Mouse (Mus musculus) kidney, adult 2 months (tissue): ENCODE results near the gene Timp4. TPM values are rescaled to one million over a fixed set of nuclear protein-coding genes. Genes with fewer than 3 reads are reported as not detected.
A peak's percentile ranks its signal among the peaks of the same experiment; 100 is the strongest.

ENCODE experiments used
- DNase-seq: peaks from one replicate; pipeline ENCODE4 v3.0.0; 2021
- H3K27ac ChIP-seq: fragments of 200-500 bp; 2 replicates; pipeline ENCODE4 v1.5.1; 2012; ENCODE audit warnings: low read depth, low read length, control low read depth, inconsistent platforms; ENCODE audit not compliant: insufficient read depth
- H3K27me3 ChIP-seq: fragments of 200-500 bp; replicated peaks from 2 replicates; pipeline ENCODE4 v1.6.1; 2012; ENCODE audit warnings: mild to moderate bottlenecking, moderate library complexity, low read length, inconsistent platforms; ENCODE audit not compliant: control insufficient read depth, insufficient read depth
- H3K36me3 ChIP-seq: fragments of 200-500 bp; 2 replicates; pipeline ENCODE4 v1.6.1; 2012; ENCODE audit warnings: mild to moderate bottlenecking, moderate library complexity, low read length, inconsistent platforms; ENCODE audit not compliant: control insufficient read depth, insufficient read depth
- H3K4me1 ChIP-seq: fragments of 200-500 bp; 2 replicates; pipeline ENCODE4 v1.6.1; 2011; ENCODE audit warnings: low read length; ENCODE audit not compliant: control insufficient read depth, insufficient read depth
- H3K4me3 ChIP-seq: fragments of 200-500 bp; 2 replicates; pipeline ENCODE4 v1.5.1; 2011; ENCODE audit warnings: mild to moderate bottlenecking, low read depth, low read length, control low read depth; ENCODE audit not compliant: insufficient read depth
- CTCF ChIP-seq: fragments of 200-500 bp; conservative IDR thresholded peaks from 2 replicates; pipeline ENCODE4 v1.5.1; 2011; ENCODE audit warnings: low read depth, mild to moderate bottlenecking, control low read depth, low read length, moderate library complexity, mixed read lengths; ENCODE audit not compliant: insufficient read depth, insufficient read length
- POLR2A ChIP-seq: fragments of 200-500 bp; IDR thresholded peaks from one replicate; pipeline ENCODE4 v1.6.1; 2011; ENCODE audit warnings: low read depth, low read length, control low read depth
- WGBS: fragments of 180-500 bp; shearing (Covaris S2); methylation state at CpG from one replicate; pipeline ENCODE4 v1.1.7; 2018; 5-methylcytosine and 5-hydroxymethylcytosine counted together
- polyA plus RNA-seq: library from polyadenylated mRNA; depleted of rRNA; stranded (reverse); fragments of >200 nt; gene quantifications from 2 replicates; pipeline ENCODE4 v1.2.3, GENCODE M21; 2012

Timp4 gene
- polyA plus RNA-seq, 1 experiment = 1.2 TPM

DNA sequence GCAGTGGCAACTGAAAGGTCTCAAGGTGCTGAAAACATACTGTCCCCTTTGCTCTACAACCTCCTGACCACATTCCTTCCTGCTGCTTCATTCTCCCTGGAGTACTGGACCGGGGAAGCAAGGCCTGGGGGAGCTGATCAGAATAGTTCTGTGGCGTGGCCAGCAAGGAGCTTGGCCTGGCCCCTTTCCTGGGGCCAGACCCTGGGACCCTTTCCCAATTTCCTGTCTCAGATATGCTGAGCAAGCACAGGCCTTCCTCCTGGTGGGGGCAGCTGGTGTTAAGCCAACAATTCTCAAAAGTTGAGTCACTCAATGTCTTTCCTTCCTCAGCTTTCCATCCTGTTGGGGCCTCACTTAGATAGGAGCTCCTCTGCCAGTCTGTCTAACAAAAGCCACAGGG is 18.1 kb upstream of the Timp4 start:
- H3K27me3 ChIP-seq = no peaks in the 10 kb centered on the region
- H3K4me1 ChIP-seq = no peaks in the 10 kb centered on the region
- H3K27ac ChIP-seq = no peak overlapping the region
- H3K36me3 ChIP-seq = no peaks in the 10 kb centered on the region
- no peak for DNase-seq
- TF ChIP-seq POLR2A (no peak), CTCF (no peak)
- no peak overlapping the region for H3K4me3 ChIP-seq
- 69% methylated on average over 2 of the region's 2 CpGs for WGBS

DNA sequence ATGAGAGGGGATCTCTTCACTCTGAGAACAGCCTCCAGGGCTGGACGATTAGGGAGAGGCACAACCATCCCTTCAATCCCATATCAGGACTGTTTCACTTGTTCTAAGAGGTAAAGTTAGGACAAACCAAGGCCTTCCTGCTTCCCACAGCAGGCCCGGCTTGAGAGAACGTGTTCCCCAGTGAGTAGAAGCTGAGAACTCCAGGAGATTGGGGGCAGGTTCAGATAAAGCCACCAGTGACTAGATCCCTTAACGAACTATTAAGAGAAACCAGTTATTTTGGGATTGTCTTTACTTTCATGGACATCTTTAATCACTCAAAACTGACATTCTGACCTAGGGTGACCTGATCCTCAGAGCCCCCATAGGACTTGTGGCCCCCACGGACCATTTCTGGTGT is 17.6 kb upstream of the Timp4 start:
- 78% methylated on average over 5 of the region's 5 CpGs for WGBS

DNA sequence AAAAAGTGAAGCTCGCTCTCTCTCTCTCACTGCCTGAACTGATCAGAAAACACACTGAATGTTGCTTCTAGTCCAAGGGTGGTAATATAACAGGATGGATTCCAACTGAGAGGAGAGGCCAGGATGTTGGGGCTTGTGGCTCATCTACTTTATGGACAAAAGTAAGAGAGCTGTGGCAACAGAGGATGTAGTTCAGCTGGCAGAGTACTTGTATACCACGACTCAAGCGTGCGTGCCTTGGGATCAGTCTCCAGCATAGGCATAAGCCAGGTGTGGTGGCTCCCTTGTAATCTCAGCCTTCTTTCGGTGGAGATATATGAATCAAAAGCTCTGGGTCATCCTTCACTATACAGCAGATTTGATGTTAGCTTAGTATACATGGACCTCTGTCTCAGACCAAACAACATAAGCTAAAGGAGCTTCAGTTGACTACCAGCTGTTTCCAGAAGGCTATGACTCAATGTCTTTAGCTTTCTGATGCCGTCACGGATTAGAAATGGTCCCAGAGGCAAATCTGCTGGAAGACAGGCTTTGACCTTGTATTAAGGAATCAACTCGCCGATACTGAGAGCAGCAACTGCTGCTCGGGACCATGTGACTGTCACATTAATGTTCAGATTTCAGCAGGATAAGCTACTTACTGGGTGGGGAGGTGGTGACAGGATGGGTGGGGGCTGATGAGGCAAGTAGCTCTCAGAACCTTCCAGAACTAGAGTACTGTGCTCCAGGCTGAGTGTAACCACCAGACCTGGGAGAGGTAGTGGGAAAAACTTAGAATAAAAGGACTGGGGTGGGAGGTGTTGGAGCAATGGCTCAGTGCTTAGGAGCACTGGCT is 16.8 kb upstream of the Timp4 start:
- Histone ChIP-seq H3K36me3 (no peaks in the 10 kb centered on the region), H3K27me3 (no peaks in the 10 kb centered on the region), H3K4me3 (no peak overlapping the region), H3K27ac (no peak overlapping the region), H3K4me1 (no peaks in the 10 kb centered on the region)
- no peak for DNase-seq
- TF ChIP-seq POLR2A (no peak), CTCF (no peak)
- 86% methylated on average over 10 of the region's 10 CpGs for WGBS

More for the DNA sequence above, 17.6 kb upstream of the Timp4 start:
- TF ChIP-seq POLR2A = no peak
- TF ChIP-seq CTCF = no peak
- no peak for DNase-seq
- H3K36me3 ChIP-seq = no peaks in the 10 kb centered on the region
- H3K27me3 ChIP-seq = no peaks in the 10 kb centered on the region
- no peak overlapping the region for H3K27ac ChIP-seq
- H3K4me1 ChIP-seq = no peaks in the 10 kb centered on the region
- no peak overlapping the region for H3K4me3 ChIP-seq

DNA sequence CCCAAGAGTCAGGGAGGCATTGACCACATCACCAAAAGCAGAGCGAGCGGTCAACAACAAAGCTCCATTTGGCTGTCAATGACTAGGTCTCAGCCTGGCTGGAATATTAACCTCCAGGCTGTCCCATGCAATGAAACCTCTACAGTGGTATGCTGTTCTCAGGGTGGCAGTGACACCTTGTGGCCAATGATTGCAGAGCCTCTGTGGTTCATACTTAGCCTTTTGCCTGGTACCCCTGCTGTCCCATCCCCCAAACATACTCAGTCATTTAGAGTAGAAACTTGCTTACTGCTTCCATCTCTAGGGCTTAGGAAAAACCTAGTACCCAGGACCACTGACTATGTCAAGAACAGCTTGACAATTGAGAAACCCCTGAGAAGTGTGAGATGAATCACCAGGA is 15.9 kb upstream of the Timp4 start:
- TF ChIP-seq POLR2A = no peak
- peak; percentile 97; the same call in 1 of the 2 replicates for TF ChIP-seq CTCF
- WGBS = 37% methylated on average over 2 of the region's 2 CpGs
- no peaks in the 10 kb centered on the region for H3K27me3 ChIP-seq
- no peaks in the 10 kb centered on the region for H3K4me1 ChIP-seq
- H3K4me3 ChIP-seq = no peak overlapping the region
- peak; percentile 81 for DNase-seq
- no peaks in the 10 kb centered on the region for H3K36me3 ChIP-seq
- H3K27ac ChIP-seq = no peak overlapping the region

DNA sequence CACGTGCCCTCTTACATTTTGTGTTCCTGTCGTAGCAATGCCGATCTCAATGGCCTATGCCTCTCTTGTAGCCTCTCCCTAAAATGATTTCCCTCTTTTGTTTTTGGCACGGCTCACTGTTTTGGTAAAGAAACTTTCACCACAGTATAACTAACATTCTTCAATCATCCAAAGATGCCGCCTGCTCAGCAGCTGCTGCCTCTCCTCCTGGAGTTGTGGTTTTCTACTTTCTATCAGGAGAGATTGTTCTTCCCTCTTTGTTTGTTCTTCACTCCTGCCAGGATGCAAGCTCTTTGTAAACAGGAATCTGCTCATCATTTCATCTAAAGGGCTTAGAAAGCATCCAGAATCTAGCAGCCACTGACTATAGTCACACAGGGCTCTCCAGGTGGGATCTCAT is 14.8 kb upstream of the Timp4 start:
- no peak overlapping the region for H3K27ac ChIP-seq
- 84% methylated on average over 5 of the region's 5 CpGs for WGBS
- H3K27me3 ChIP-seq = no peaks in the 10 kb centered on the region
- no peak for DNase-seq
- H3K4me3 ChIP-seq = no peak overlapping the region
- no peaks in the 10 kb centered on the region for H3K36me3 ChIP-seq
- H3K4me1 ChIP-seq = no peaks in the 10 kb centered on the region
- TF ChIP-seq CTCF (no peak), POLR2A (no peak)

DNA sequence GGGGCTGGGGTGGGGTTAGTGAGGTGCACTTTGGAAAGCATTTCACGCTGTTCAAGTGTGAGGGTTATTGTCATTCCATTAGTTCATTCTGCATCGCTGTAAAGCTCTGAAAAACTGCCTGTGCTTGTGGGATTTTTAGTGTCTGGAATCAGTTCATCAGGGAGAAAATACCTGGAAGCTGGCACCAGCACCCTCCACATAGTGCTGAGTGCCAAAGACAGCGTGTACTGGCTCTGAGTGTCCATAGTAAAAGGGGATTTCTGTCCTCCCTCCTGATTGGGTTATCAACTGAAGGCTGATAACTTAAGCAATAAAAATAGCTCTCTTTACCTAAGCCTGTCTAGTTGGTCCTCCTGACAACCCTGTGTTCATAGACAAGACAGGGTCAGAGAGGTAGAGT is 8.5 kb upstream of the Timp4 start:
- H3K36me3 ChIP-seq = no peaks in the 10 kb centered on the region
- no peak for DNase-seq
- H3K27me3 ChIP-seq = no peaks in the 10 kb centered on the region
- no peaks in the 10 kb centered on the region for H3K4me1 ChIP-seq
- H3K27ac ChIP-seq = no peak overlapping the region
- H3K4me3 ChIP-seq = no peak overlapping the region
- 94% methylated on average over 3 of the region's 3 CpGs for WGBS
- TF ChIP-seq CTCF = no peak
- no peak for TF ChIP-seq POLR2A

DNA sequence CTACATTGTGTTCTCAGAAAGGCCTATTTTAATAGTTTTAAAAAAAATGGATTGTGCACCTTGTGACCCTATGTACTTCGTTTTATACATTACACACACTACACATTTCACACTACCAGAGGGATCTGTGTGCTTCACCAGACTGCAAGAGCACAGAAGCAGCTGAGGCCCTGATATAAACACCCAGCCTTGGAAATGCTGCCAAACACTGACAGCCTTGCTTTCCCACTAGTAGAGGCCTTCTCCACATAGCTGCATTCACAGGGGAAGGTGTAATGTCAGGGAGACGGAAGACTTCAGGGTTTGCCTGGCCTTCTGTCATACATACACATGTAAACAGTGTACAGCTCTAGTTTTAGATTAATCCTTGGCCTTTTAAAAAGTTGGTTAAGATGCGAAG is 3.2 kb upstream of the Timp4 start:
- no peak for DNase-seq
- H3K4me1 ChIP-seq = no peaks in the 10 kb centered on the region
- no peak overlapping the region for H3K27ac ChIP-seq
- WGBS = 88% methylated on average over 3 of the region's 3 CpGs
- no peaks in the 10 kb centered on the region for H3K27me3 ChIP-seq
- H3K36me3 ChIP-seq = no peaks in the 10 kb centered on the region
- TF ChIP-seq POLR2A (no peak), CTCF (no peak)
- H3K4me3 ChIP-seq = no peak overlapping the region
